Mouse (Mus musculus) stomach, embryonic 16.5 days (tissue): ENCODE measurements at regions not wholly inside any gene's neighbourhood (a gene's known extent, or its start where the extent isn't known, plus 50 kb on each side); places are given as distances from the start of the nearest gene placed in this dataset.

Experiments
- ATAC-seq: fragments of 200-750 bp; cut with Nextera tagmentation; 2 replicates; pipeline ENCODE4 v1.8.0; 2017; ENCODE audit warnings: moderate number of reproducible peaks, moderate TSS enrichment; ENCODE audit not compliant: insufficient read depth, low FRiP score
- H3K27ac ChIP-seq: fragments of 300-500 bp; sonication (generic); 2 replicates; pipeline ENCODE4 v1.5.1; 2014; ENCODE audit warnings: low read length
- H3K27me3 ChIP-seq: fragments of 300-500 bp; sonication (generic); 2 replicates; pipeline ENCODE4 v1.6.1; 2014; ENCODE audit warnings: low read length, control low read depth, mixed read lengths; ENCODE audit not compliant: control insufficient read depth, insufficient read depth
- H3K36me3 ChIP-seq: fragments of 300-500 bp; sonication (generic); 2 replicates; pipeline ENCODE4 v1.6.1; 2014; ENCODE audit warnings: low read length; ENCODE audit not compliant: control insufficient read depth, insufficient read depth
- H3K4me1 ChIP-seq: fragments of 300-500 bp; sonication (generic); 2 replicates; pipeline ENCODE4 v1.6.1; 2014; ENCODE audit warnings: low read length, control low read depth, mixed read lengths; ENCODE audit not compliant: control insufficient read depth, insufficient read depth
- H3K4me2 ChIP-seq: fragments of 300-500 bp; sonication (generic); 2 replicates; pipeline ENCODE4 v1.6.1; 2014; ENCODE audit warnings: low read depth, low read length, mixed read lengths
- H3K4me3 ChIP-seq: fragments of 300-500 bp; sonication (generic); replicated peaks from 2 replicates; pipeline ENCODE4 v1.5.1; 2014; ENCODE audit warnings: mild to moderate bottlenecking, low read length
- H3K9ac ChIP-seq: fragments of 300-500 bp; sonication (generic); 2 replicates; pipeline ENCODE4 v1.6.1; 2014; ENCODE audit warnings: low read length
- H3K9me3 ChIP-seq: fragments of 300-500 bp; sonication (generic); replicated peaks from 2 replicates; pipeline ENCODE4 v1.6.1; 2016; ENCODE audit warnings: low read length, control low read depth; ENCODE audit not compliant: control insufficient read depth
- whole genome bisulfite sequencing: fragments of 180-500 bp; shearing (Covaris S2); extraction: QIAGEN DNeasy Blood & Tissue Kit; methylation state at CpG from one replicate; pipeline ENCODE4 v1.1.7; 2014; 5-methylcytosine and 5-hydroxymethylcytosine counted together

- 64% methylated on average over 2 of the region's 2 CpGs for whole genome bisulfite sequencing
- H3K4me2 ChIP-seq: no peak overlapping the region
Measured at GRCm38 (mm10) chr4:4510180-4510920, 282.8 kb downstream of the Impad1 start.

GRCm38 (mm10) chr4:4509296-4509695 is 283.9 kb downstream of the Impad1 start:
- Histone ChIP-seq H3K4me1 (no peaks in the 10 kb centered on the region), H3K9me3 (no peaks in the 10 kb centered on the region), H3K4me2 (no peak overlapping the region), H3K9ac (no peak overlapping the region), H3K4me3 (no peak overlapping the region), H3K36me3 (no peaks in the 10 kb centered on the region), H3K27me3 (no peaks in the 10 kb centered on the region), H3K27ac (no peak overlapping the region)
- no peak for ATAC-seq
- WGBS: 72% methylated on average over 3 of the region's 3 CpGs

More at GRCm38 (mm10) chr4:4510180-4510920, 282.8 kb downstream of the Impad1 start:
- no peaks in the 10 kb centered on the region for H3K9me3 ChIP-seq
- ATAC-seq: no peak
- H3K36me3 ChIP-seq: no peaks in the 10 kb centered on the region
- no peaks in the 10 kb centered on the region for H3K4me1 ChIP-seq
- H3K27ac ChIP-seq: no peak overlapping the region
- H3K9ac ChIP-seq: no peak overlapping the region
- H3K27me3 ChIP-seq: no peaks in the 10 kb centered on the region
- no peak overlapping the region for H3K4me3 ChIP-seq

- Histone ChIP-seq H3K27ac (no peak overlapping the region), H3K9me3 (no peaks in the 10 kb centered on the region), H3K9ac (no peak overlapping the region), H3K4me1 (no peaks in the 10 kb centered on the region), H3K36me3 (no peaks in the 10 kb centered on the region), H3K4me2 (no peak overlapping the region), H3K4me3 (no peak overlapping the region), H3K27me3 (no peaks in the 10 kb centered on the region)
- 58% methylated on average over 1 of the region's 1 CpGs for WGBS
- no peak for ATAC-seq
Measured at GRCm38 (mm10) chr4:4497199-4497598, 296.0 kb downstream of the Impad1 start.

- H3K9me3 ChIP-seq: no peaks in the 10 kb centered on the region
- ATAC-seq: no peak
- no peak overlapping the region for H3K4me2 ChIP-seq
- no peaks in the 10 kb centered on the region for H3K27me3 ChIP-seq
- no peak overlapping the region for H3K27ac ChIP-seq
- H3K4me3 ChIP-seq: no peak overlapping the region
- WGBS: 48% methylated on average over 4 of the region's 4 CpGs
- no peak overlapping the region for H3K9ac ChIP-seq
- H3K4me1 ChIP-seq: no peaks in the 10 kb centered on the region
- H3K36me3 ChIP-seq: no peaks in the 10 kb centered on the region
Measured at GRCm38 (mm10) chr4:4496181-4496580, 297.0 kb downstream of the Impad1 start.

GRCm38 (mm10) chr4:4465169-4465714 is 327.9 kb downstream of the Impad1 start:
- H3K27ac ChIP-seq: no peak overlapping the region
- no peaks in the 10 kb centered on the region for H3K27me3 ChIP-seq
- H3K36me3 ChIP-seq: no peaks in the 10 kb centered on the region
- no peaks in the 10 kb centered on the region for H3K9me3 ChIP-seq
- H3K4me1 ChIP-seq: no peaks in the 10 kb centered on the region
- no peak overlapping the region for H3K9ac ChIP-seq
- no peak for ATAC-seq
- H3K4me2 ChIP-seq: no peak overlapping the region
- no peak overlapping the region for H3K4me3 ChIP-seq
- 70% methylated on average over 4 of the region's 4 CpGs for WGBS

GRCm38 (mm10) chr4:4464130-4464700 is 328.9 kb downstream of the Impad1 start:
- no peak overlapping the region for H3K4me3 ChIP-seq
- WGBS: 57% methylated on average over 4 of the region's 4 CpGs
- no peak overlapping the region for H3K4me2 ChIP-seq
- no peaks in the 10 kb centered on the region for H3K4me1 ChIP-seq
- no peaks in the 10 kb centered on the region for H3K27me3 ChIP-seq
- no peaks in the 10 kb centered on the region for H3K36me3 ChIP-seq
- ATAC-seq: no peak
- no peaks in the 10 kb centered on the region for H3K9me3 ChIP-seq
- H3K27ac ChIP-seq: no peak overlapping the region
- H3K9ac ChIP-seq: no peak overlapping the region

GRCm38 (mm10) chr4:4459258-4459657 is 333.9 kb downstream of the Impad1 start:
- whole genome bisulfite sequencing: 92% methylated on average over 9 of the region's 9 CpGs

GRCm38 (mm10) chr4:4450104-4450503 is 343.1 kb downstream of the Impad1 start:
- Histone ChIP-seq H3K4me1 (no peaks in the 10 kb centered on the region), H3K36me3 (no peaks in the 10 kb centered on the region), H3K4me3 (no peak overlapping the region), H3K9me3 (no peaks in the 10 kb centered on the region), H3K27me3 (no peaks in the 10 kb centered on the region), H3K27ac (no peak overlapping the region), H3K4me2 (no peak overlapping the region), H3K9ac (no peak overlapping the region)
- WGBS: 88% methylated on average over 1 of the region's 1 CpGs
- ATAC-seq: no peak

More at GRCm38 (mm10) chr4:4459258-4459657, 333.9 kb downstream of the Impad1 start:
- ATAC-seq: no peak
- Histone ChIP-seq H3K36me3 (no peaks in the 10 kb centered on the region), H3K9ac (no peak overlapping the region), H3K27ac (no peak overlapping the region), H3K27me3 (no peaks in the 10 kb centered on the region), H3K4me1 (no peaks in the 10 kb centered on the region), H3K9me3 (no peaks in the 10 kb centered on the region), H3K4me3 (no peak overlapping the region), H3K4me2 (no peak overlapping the region)

- WGBS: 82% methylated on average over 2 of the region's 2 CpGs
- no peak overlapping the region for H3K9ac ChIP-seq
- ATAC-seq: no peak
- no peak overlapping the region for H3K27ac ChIP-seq
- no peak overlapping the region for H3K4me3 ChIP-seq
- H3K36me3 ChIP-seq: no peaks in the 10 kb centered on the region
- H3K9me3 ChIP-seq: no peaks in the 10 kb centered on the region
- no peak overlapping the region for H3K4me2 ChIP-seq
- H3K4me1 ChIP-seq: no peaks in the 10 kb centered on the region
- H3K27me3 ChIP-seq: no peaks in the 10 kb centered on the region
Measured at GRCm38 (mm10) chr4:4442650-4443049, 350.5 kb downstream of the Impad1 start.
